Mouse (Mus musculus) spleen, postnatal 10 days (tissue): ENCODE results near the gene Mki67.

Experiments
- DNase-seq, 2 experiments: peaks; one replicate each; pipeline ENCODE4 v3.0.0; 2021 to 2022; ENCODE audit warnings: low spot score in 2 of 2

Gene Mki67

DNA sequence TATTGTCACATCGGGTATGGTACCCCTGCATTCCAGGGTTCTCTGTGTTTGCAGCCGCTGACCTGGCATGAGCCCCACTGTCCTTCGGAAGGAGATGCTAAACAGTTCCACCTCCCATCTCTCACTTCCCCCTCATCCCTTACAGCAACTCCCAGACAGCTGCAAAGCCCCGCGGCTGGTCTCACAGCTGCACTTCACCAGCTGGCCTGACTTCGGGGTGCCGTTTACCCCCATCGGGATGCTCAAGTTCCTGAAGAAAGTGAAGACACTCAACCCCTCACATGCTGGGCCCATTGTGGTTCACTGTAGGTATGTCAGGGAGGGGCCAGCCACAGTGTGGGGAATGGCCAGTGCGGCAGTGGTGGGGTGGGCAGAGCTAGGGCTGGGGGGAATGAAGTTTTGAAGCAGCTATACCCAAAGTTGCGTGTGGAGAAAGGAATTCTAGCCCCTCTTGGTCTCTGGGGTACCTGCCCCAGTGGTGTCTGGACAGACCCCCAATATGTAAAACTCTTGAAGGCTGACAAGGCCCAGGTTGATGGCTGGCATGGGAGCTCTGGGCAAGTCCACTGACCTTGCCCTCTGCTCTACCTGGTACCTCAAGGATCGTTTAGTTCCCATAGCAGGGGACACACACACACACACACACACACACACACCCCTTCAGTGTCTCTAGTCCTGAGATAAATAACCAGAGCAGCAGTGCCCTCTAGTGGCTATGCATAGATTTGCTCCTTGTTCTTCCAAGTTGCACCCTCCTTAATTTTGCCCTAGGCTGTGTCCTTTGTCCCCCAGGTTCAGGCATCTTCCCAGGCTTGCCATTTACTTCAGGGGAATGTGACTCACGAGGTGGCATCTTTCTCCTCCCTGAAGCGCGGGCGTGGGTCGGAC is 47.1 kb downstream of the Mki67 start:
- DNase-seq: peak in 1 of 2 experiments; percentile 73

DNA sequence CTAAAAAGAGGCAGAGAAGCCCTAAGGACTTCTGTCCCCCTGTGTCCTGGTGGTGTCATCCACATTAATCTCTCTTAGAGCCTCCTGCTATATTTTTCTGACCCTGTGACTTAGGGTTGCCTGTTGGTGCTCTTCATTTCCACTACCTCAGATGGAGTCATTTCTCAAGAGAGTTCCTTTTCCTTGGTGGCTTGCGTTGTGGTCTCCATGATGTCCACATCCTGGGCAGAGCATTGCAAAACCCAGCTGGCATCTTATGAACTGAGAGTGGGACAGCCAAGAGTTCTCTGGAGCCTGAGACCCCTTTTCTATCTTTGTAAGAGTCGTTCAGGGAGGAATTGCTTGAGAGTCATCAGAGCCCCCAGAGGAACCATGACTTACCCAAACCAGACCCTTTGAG is 49.8 kb downstream of the Mki67 start:
- no peak for DNase-seq

DNA sequence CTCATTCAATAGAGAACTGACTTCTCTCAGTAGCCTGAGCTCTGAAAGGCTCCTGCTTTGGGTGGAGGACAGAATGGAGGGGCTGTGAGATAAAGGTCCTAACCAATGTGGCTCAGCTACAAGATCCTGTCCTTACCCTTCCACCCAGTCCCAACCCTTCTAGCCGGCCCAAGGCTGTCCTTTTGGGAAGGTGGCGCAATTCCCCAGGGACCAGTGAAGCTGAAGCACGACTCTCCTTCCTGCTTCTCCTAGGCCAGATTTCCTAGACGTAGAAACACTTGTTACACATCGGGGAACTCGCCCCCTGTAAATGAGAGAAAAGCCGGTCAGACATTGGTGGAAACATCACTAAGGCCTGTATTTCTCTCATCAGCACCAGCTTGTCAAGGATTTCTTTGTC is 52.0 kb downstream of the Mki67 start:
- DNase-seq: no peak

DNA sequence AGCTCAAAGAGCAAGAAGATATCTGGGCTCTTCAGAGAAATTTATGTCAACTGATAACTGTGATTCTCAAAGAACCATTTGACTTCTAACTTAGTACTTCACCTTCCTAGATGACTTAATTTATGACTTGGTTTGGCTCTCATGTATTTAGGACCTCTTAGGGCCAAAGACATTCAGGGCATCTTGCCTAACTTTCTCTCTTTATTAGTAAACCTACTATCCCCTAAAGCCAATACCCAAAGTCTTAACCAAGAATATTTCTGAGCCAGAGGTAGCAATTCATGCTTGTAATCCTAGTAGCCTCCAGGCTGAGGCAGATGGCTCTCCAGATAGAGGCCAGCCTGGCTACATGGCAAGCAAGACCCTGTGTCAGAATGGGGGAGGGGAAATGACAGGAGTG is 55.8 kb downstream of the Mki67 start:
- DNase-seq: no peak

DNA sequence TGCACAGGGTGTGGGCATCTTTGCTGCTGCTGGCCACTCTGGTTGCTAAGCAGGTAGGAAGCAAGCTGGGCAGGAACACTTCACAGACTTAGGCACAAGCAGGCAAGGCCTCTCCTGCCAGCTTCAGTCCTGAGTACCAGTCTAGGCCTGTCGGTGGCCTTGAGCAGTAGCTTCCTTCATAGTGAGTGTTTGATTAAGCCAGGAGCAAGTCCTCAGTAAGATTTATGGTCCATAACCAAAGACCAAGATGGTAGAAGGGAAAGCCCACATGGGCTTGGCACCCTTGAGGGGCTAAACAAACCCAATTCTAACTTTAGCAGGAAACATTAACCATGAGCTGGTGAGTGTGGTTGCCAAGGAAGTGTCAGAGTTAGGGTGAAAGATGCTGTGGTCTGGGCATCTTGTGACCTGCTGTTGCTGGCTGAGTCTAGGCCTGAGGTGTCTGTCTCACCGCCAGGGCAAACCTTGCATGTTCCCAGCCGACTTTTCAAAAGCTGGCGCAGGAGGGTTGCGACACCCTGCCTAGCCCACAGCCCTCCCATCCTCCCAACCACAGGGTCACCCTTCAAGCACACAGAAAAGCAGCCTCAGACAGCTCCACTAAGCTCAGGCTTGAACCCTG is 56.7 kb downstream of the Mki67 start:
- DNase-seq: no peak

DNA sequence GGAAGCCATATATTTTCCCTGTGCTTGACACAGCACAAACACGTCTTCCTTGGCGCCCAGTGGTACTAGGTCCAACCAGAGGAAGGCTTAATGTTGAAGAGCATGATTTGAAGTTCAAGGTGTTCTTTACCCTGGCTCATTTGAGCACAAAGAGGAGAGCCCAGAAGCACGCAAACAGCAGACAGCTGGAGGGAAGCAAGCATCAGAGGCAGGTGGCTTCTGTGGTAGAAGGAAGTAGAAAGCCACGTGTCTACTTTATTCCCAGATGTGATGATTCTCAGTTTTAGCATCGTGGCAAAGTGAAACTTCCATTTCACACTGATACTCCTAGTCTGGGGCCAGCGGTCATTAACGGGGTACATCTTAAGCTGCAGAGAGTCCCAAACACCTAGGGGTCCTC is 58.0 kb downstream of the Mki67 start:
- DNase-seq: no peak

DNA sequence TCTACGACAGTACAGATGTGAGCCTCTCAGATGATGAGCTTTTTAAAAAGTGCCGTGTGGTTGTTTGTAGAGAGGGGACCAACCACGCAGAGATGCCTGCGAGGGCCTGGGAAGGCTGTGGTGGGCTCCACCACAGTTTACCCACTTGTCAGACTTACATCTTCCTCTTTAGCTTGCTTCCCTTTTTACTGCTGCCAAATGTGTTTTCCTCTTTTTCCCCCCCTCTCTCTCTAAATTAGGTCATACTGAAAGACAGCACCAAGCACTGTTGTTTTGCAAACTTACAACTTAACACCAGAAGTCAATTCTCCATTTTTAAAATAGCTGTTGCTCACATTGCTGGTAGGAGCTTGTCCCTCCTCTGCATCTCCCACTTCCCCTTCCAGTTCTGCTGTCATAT is 61.0 kb downstream of the Mki67 start:
- no peak for DNase-seq

DNA sequence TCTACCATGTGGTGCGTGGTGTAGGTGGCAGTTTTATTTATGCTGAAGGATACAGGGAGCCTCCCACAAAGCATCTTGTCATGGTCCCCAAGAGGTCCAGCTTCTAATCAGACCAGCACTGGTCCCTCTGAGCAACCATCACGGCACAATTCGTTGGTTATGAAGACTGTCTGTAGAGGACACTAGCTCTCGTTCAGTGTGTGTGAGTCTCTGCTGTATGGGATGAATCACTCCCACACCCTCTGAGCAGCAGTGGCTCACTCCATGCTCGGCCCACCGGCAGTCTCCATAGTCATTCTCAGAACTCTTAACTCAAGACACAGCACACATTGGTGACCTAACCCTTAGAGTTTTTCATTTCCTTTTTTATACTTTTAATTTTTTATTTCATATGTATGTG is 61.9 kb downstream of the Mki67 start:
- no peak for DNase-seq

DNA sequence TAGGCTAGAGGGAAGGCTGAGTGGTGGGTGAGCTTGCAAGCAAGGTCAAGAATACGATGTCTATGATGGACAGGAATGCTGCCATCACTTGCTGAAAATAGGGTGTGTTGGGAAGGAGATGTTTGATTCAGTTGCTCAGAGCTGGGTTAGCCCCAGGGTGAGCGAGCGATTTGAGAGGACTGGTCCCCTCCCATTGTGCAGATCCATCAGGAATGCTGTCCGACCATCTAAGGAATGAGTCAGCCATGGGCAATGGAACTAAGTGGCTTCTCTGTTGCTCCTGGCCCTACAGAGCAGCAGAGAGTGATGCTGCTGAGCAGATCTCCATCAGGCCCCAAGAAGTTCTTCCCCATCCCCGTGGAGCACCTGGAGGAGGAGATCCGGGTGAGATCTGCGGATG is 62.6 kb downstream of the Mki67 start:
- DNase-seq: no peak

DNA sequence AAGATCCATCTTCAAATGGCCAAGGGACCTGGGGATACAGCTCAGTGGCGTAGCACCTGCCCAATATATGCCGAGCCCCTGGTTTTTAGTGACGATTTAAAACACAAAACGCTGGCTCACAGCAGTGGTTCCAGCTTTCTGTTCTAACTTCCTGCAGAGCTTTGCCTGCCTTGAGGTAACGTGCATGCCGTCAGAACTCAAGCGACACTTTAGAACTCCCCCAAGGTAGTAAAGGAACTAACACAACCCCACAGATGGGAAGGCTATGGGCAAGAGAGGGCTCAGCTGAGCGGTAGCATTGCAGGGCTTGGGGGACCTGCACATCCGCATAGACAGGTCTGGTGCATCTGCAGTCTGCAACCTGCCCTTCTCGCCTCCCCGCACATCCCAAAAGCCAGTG is 63.4 kb downstream of the Mki67 start:
- DNase-seq: peak in 1 of 2 experiments; percentile 22

DNA sequence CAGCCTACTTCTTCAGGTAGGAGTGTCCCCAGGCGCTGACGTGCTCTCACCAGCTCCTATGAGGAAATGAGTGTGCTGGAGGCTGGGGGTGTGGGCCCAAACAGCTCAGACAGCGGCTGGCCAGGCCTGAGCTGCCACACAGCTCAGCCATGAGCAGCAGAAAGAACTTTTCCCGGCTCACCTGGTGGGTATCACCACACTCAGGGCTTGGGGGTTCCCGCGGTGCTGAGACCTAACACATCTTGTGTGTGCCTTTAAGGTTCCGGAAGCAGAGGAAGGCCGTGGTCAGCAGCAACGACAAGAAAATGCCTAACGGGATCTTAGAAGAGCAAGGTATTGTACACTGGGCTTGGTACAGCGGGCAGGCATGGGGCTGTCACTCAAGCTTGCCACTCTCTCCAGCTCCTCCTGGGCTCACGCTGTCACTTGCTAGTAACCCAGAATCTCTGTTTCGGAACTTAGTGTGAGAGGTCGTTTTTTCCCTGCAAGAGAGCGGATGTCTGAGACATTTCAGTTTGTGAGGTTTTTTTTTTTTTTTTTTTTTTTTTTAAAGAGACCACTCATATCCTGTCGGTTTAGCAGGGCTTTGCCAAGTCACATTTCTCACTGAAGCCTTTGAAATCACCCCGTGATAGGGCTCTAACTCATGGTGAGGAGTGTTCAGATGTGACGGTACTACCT is 64.2 kb downstream of the Mki67 start:
- DNase-seq: peak; percentile 32 to 50

DNA sequence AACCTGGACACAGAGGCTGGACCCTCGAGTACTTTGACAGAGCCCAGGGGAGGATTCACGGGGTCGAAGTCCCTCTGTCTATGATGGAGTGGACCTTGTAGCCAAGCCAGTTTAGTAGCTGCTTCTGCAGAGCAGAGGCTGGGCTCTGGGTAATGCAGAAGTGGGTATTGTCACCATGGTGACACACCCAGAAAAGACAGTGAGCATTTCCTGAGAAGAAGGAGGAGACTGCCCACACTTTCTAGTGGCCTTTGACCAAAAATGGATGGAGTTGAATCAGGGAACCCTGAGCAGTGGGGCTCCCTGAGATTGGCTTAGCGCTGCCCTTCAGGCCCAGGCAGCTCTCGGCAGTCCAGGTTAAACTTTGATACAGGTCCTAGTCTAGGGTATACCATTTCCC is 66.1 kb downstream of the Mki67 start:
- no peak for DNase-seq

DNA sequence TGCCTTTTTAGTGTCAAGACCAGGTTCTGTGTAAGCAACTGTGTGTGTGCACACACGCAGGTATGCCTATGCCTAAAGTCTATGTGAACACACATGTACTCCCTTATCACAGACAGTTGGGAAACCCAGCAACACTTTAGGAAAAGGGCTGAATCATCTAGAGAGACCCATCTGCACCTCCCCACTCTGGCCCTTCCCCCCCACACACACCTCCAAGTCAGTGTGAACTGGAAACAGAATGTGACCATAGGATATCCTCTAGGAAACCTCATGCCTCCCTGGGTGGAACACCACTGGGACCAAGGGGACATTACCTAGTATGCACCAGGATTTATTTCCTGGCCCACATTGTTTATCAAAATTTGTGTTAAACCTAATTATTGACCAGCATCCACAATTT is 66.9 kb downstream of the Mki67 start:
- no peak for DNase-seq

DNA sequence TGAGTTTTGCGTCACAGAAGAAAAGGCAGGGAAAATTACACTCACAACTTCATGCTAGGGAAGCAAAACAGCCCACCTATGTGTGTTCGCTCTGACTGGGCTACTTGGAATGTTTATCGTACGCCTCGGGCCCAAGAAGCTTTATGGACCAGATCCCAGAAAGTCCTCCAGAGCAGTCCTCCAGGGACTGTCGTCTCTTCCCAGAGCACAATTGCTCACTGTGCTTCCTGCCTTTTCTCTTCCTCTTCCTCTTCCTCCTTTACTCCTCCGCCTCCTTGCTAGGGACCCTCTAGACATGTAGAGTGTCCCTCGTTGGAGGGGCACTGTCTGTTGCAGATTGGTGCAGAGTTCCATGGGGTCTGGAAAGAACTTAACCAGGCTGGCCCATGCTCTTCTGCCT is 67.3 kb downstream of the Mki67 start:
- no peak for DNase-seq

DNA sequence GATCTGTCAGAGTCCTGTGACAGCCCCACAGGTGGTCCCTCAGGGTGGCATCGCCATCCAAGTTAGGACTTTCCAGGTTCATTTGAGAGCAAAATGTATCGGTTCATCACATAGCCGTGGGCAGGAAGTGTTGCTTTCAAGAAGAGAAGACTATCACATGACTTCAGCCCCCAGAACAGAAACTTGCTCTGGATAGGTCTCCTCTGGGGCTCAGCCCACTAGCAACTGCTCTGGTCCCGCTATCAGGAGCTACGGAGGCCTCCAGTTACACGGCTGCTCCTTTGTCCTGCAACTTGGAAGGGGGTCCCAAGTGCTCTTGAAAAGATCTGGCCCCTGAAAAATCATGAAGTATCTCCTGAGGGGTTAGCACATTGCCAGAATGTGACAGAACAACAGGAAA is 69.2 kb downstream of the Mki67 start:
- no peak for DNase-seq

DNA sequence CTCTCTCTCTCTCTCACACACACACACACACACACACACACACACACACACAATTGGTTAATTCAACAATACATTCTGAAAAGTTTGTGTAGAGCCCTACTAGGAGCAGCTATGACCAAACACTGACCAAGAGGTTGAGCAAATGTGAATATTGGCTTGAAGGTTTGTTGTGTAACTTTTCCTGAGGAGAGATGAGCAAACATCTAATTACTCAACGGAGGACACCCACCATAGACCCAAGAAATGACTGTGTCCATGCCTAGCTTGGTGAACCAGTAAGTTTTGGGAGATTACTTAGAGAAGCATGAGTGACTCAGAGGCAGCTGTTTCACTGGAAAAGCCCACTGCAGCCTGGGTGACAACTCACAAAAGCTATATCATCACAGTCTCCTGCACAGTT is 71.7 kb downstream of the Mki67 start:
- DNase-seq: no peak

DNA sequence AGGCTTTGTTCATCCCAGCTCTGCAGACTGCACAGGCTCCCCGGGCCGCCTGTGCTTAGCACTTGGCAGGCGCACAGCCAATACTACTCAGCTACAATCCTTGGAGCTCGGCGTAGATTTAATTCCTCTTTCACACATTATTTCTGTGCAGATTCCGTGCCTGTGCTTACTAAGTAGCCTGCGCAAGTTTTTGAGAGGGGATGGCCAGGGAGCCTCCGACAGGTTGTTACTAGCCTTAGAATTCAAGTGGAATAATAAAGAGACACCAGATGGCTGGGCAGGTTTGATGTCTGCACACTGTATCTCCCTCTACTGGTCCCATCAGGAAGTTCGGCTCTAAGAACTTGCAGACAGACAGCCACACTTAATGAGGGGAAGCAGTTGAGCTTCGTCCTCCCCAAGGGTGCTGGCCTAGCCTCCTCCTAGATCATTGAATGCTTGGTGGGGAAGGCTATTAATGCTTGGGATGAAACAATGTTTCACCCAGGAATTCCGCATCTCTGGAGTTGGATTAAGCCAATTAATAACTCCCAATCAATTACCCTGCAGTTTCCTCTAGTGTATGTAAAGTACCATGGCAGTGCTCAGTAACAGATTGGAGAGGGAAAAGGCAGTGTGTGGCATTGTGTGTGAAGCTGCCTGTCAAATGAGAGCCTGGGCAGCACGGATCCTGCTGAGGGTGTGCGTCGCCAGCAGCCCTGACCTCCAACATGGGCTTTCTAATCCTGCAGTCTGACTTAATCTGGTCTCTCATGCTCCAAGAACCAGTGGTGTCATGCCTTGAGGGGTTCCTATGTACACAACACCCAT is 74.3 kb downstream of the Mki67 start:
- DNase-seq: peak in 1 of 2 experiments; percentile 42
